Mouse (Mus musculus) urinary bladder, postnatal 4 days (tissue): ENCODE measurements at regions not wholly inside any gene's neighbourhood (a gene's known extent, or its start where the extent isn't known, plus 50 kb on each side); places are given as distances from the start of the nearest gene placed in this dataset.

Experiments used
- DNase-seq, 2 experiments: peaks; one replicate each; pipeline ENCODE4 v3.0.0; 2021 to 2022; ENCODE audit warnings: low spot score in 2 of 2

- no peak for DNase-seq
These were observed 547.3 kb downstream of the Adgrl2 start for GRCm38 (mm10) chr3:148443012-148443411.

GRCm38 (mm10) chr3:148434033-148434432, 556.3 kb downstream of the Adgrl2 start:
- no peak for DNase-seq

GRCm38 (mm10) chr3:148429012-148429865, 561.1 kb downstream of the Adgrl2 start:
- no peak for DNase-seq

- DNase-seq: no peak
These were observed 566.3 kb downstream of the Adgrl2 start for GRCm38 (mm10) chr3:148424089-148424488.

- no peak for DNase-seq
These were observed 567.0 kb downstream of the Adgrl2 start for GRCm38 (mm10) chr3:148423383-148423782.

- DNase-seq: no peak
These were observed 567.6 kb downstream of the Adgrl2 start for GRCm38 (mm10) chr3:148422720-148423119.

GRCm38 (mm10) chr3:148422205-148422604, 568.1 kb downstream of the Adgrl2 start:
- no peak for DNase-seq

- no peak for DNase-seq
These were observed 570.1 kb downstream of the Adgrl2 start for GRCm38 (mm10) chr3:148420303-148420702.

- DNase-seq: no peak
These were observed 570.8 kb downstream of the Adgrl2 start for GRCm38 (mm10) chr3:148419462-148420074.

GRCm38 (mm10) chr3:148418067-148418466, 572.3 kb downstream of the Adgrl2 start:
- DNase-seq: no peak

GRCm38 (mm10) chr3:148415443-148415842, 574.9 kb downstream of the Adgrl2 start:
- DNase-seq: no peak

- DNase-seq: no peak
These were observed 577.3 kb downstream of the Adgrl2 start for GRCm38 (mm10) chr3:148413027-148413426.

GRCm38 (mm10) chr3:148412191-148412590, 578.2 kb downstream of the Adgrl2 start:
- no peak for DNase-seq

- DNase-seq: no peak
These were observed 592.0 kb downstream of the Adgrl2 start for GRCm38 (mm10) chr3:148398349-148398748.

GRCm38 (mm10) chr3:148387550-148387949, 602.8 kb downstream of the Adgrl2 start:
- DNase-seq: no peak

GRCm38 (mm10) chr3:148385712-148386111, 604.6 kb downstream of the Adgrl2 start:
- DNase-seq: no peak

- DNase-seq: no peak
These were observed 609.3 kb downstream of the Adgrl2 start for GRCm38 (mm10) chr3:148381057-148381456.

GRCm38 (mm10) chr3:148363331-148363730, 627.0 kb downstream of the Adgrl2 start:
- no peak for DNase-seq

GRCm38 (mm10) chr3:148362453-148362864, 627.9 kb downstream of the Adgrl2 start:
- no peak for DNase-seq

GRCm38 (mm10) chr3:148343633-148344361, 646.6 kb downstream of the Adgrl2 start:
- peak; percentile 54 to 65 for DNase-seq

- no peak for DNase-seq
These were observed 647.1 kb downstream of the Adgrl2 start for GRCm38 (mm10) chr3:148343256-148343632.

GRCm38 (mm10) chr3:148339258-148339657, 651.1 kb downstream of the Adgrl2 start:
- no peak for DNase-seq
